Comparison of ENCODE assay signal across 11 mouse cellular contexts in genomic region chr4:119068918-119069317, GRCm38 (mm10). TPM values are rescaled to one million over a fixed set of nuclear protein-coding genes. Genes with fewer than 3 reads are reported as not detected.
DNase-seq lines count a peak whose midpoint lies in the region; ATAC-seq lines count a peak whose summit lies in the region.
"Had no signal": no experiment of that assay in that cellular context is flagged by ENCODE, and none has a peak within 500 bp of the region (broad histone marks: within the 10 kb centered on the region; RNA-seq: fewer than 3 reads in every experiment).

No protein-coding gene starts in this region.

- H3K9ac ChIP-seq in midbrain, embryonic 14.5 days (replicated peaks; ENCODE audit: low read length): no peak overlapping the region
- no peak overlapping the region for H3K9ac ChIP-seq in midbrain, embryonic 13.5 days (replicated peaks)

- H3K4me3 ChIP-seq in heart, embryonic 10.5 days: no peak overlapping the region
- H3K4me3 ChIP-seq in midbrain, embryonic 14.5 days (replicated peaks; ENCODE audit: low read depth, low read length): no peak overlapping the region
- no peak overlapping the region for H3K4me3 ChIP-seq in midbrain, embryonic 13.5 days (replicated peaks)

- no peaks in the 10 kb centered on the region for H3K9me3 ChIP-seq in heart, embryonic 10.5 days
- no peaks in the 10 kb centered on the region for H3K9me3 ChIP-seq in midbrain, embryonic 14.5 days (ENCODE audit: control insufficient read depth, low read length)
- no peaks in the 10 kb centered on the region for H3K9me3 ChIP-seq in midbrain, embryonic 13.5 days

- H3K27ac ChIP-seq in heart, embryonic 10.5 days: peak overlapping the region; percentile 69
- H3K27ac ChIP-seq in midbrain, embryonic 14.5 days (replicated peaks; ENCODE audit: low read depth, low read length): no peak overlapping the region
- H3K27ac ChIP-seq in midbrain, embryonic 13.5 days: no peak overlapping the region

- peaks cover 65% of the 10 kb centered on the region for H3K4me1 ChIP-seq in heart, embryonic 10.5 days
- H3K4me1 ChIP-seq in midbrain, embryonic 14.5 days (ENCODE audit: control insufficient read depth, insufficient read depth, low read length): peaks cover 15% of the 10 kb centered on the region
- H3K4me1 ChIP-seq in midbrain, embryonic 13.5 days (replicated peaks): peaks cover 41% of the 10 kb centered on the region

- ATAC-seq in midbrain, embryonic 14.5 days (ENCODE audit: low FRiP score, low TSS enrichment): no peak
- no peak for ATAC-seq in midbrain, embryonic 13.5 days

- peak; percentile 83 for DNase-seq in heart, embryonic 10.5 days (ENCODE audit: low spot score)
- no peak for DNase-seq in heart, postnatal 4 days
- peak; percentile 11 for DNase-seq in midbrain, embryonic 14.5 days
- peak; percentile 48 for DNase-seq in induced T-regulatory cell, adult 2 months (ENCODE audit: low read depth)
- peak; percentile 13 for DNase-seq in thymus, postnatal 14 days
- no peak for DNase-seq in spleen, postnatal 4 days (ENCODE audit: low spot score in 2 of 2)
- DNase-seq in kidney, adult 8-10 months: no peak
- DNase-seq: kidney, postnatal 36 days; right cerebral cortex, postnatal 14 days had no signal

- 56% methylated on average over 6 of the region's 6 CpGs for WGBS in heart, embryonic 10.5 days
- WGBS in midbrain, embryonic 14.5 days: 74% methylated on average over 6 of the region's 6 CpGs
- 76% methylated on average over 6 of the region's 6 CpGs for WGBS in midbrain, embryonic 13.5 days

- H3K36me3 ChIP-seq in heart, embryonic 10.5 days: no peaks in the 10 kb centered on the region
- no peaks in the 10 kb centered on the region for H3K36me3 ChIP-seq in midbrain, embryonic 14.5 days (ENCODE audit: control insufficient read depth, insufficient read depth, low read length)
- H3K36me3 ChIP-seq in midbrain, embryonic 13.5 days: no peaks in the 10 kb centered on the region

- H3K4me2 ChIP-seq in midbrain, embryonic 14.5 days (ENCODE audit: low read length): no peak overlapping the region
- no peak overlapping the region for H3K4me2 ChIP-seq in midbrain, embryonic 13.5 days (replicated peaks)
- H3K4me2 ChIP-seq: midbrain, embryonic 11.5 days had no signal

- peaks cover 9% of the 10 kb centered on the region; the same call in 1 of the 2 replicates for H3K27me3 ChIP-seq in heart, embryonic 10.5 days (ENCODE audit: insufficient read depth, poor library complexity, severe bottlenecking)
- H3K27me3 ChIP-seq in midbrain, embryonic 14.5 days (ENCODE audit: control insufficient read depth, insufficient read depth, low read length): peaks cover 15% of the 10 kb centered on the region; the same call in 1 of the 2 replicates
- peaks cover 32% of the 10 kb centered on the region for H3K27me3 ChIP-seq in midbrain, embryonic 13.5 days

RNA-seq across cellular contexts. Expression of gene Slc2a1, which starts 39.6 kb away (rescaled TPM):
- 549 and 607 TPM in 2 replicates for polyA plus RNA-seq in heart, embryonic 10.5 days (2016; fragmentation: Nextera tagmentation; extraction: Ambion mirVana)
- total RNA-seq in heart, postnatal 4 days (2021): 10 to 100 TPM; 15.2 to 16.2 TPM
- polyA plus RNA-seq in midbrain, embryonic 14.5 days (2014; fragmentation: Nextera tagmentation; extraction: Ambion mirVana): 61.3 and 94.4 TPM in 2 replicates
- 88.6 and 104 TPM in 2 replicates for polyA plus RNA-seq in midbrain, embryonic 13.5 days (2015; fragmentation: Nextera tagmentation; extraction: Ambion mirVana)

Comparison
In these comparisons a context has a peak if more than half of its experiments do, and no peak if none do; other contexts are left out.
1. DNase-seq: peak in heart, embryonic 10.5 days (single experiment), midbrain, embryonic 14.5 days (single experiment), induced T-regulatory cell, adult 2 months (single experiment) and thymus, postnatal 14 days (single experiment); none in heart, postnatal 4 days (single experiment), spleen, postnatal 4 days (0 of 2) and kidney, adult 8-10 months (0 of 2).